Mouse (Mus musculus): ENCODE measurements at regions not wholly inside any gene's neighbourhood (a gene's known extent, or its start where the extent isn't known, plus 50 kb on each side); places are given as distances from the start of the nearest gene placed in this dataset.

- no peak for DNase-seq
These were observed 176.7 kb upstream of the Egln3 start for GRCm38 (mm10) chr12:54380322-54380721.

- DNase-seq = no peak
These were observed 174.9 kb upstream of the Egln3 start for GRCm38 (mm10) chr12:54378576-54378975.

GRCm38 (mm10) chr12:54374060-54374459 lies 170.4 kb upstream of the Egln3 start:
- DNase-seq = no peak

- DNase-seq = no peak
These were observed 165.6 kb upstream of the Egln3 start for GRCm38 (mm10) chr12:54369217-54369616.

GRCm38 (mm10) chr12:54364381-54365095 lies 160.9 kb upstream of the Egln3 start:
- no peak for DNase-seq

GRCm38 (mm10) chr12:54361762-54362161 lies 158.1 kb upstream of the Egln3 start:
- no peak for DNase-seq

- DNase-seq = no peak
These were observed 150.5 kb upstream of the Egln3 start for GRCm38 (mm10) chr12:54354187-54354586.

GRCm38 (mm10) chr12:54353694-54354093 lies 150.0 kb upstream of the Egln3 start:
- DNase-seq = no peak

GRCm38 (mm10) chr12:54352963-54353606 lies 149.4 kb upstream of the Egln3 start:
- peak; percentile 40 for DNase-seq

GRCm38 (mm10) chr12:54350293-54350692 lies 146.6 kb upstream of the Egln3 start:
- DNase-seq = peak; percentile 14

GRCm38 (mm10) chr12:54349403-54349802 lies 145.7 kb upstream of the Egln3 start:
- DNase-seq = no peak

GRCm38 (mm10) chr12:54343493-54343892 lies 139.8 kb upstream of the Egln3 start:
- DNase-seq = no peak

GRCm38 (mm10) chr12:54335509-54335908 lies 131.8 kb upstream of the Egln3 start:
- DNase-seq = no peak

GRCm38 (mm10) chr12:54334491-54335132 lies 131.0 kb upstream of the Egln3 start:
- peak; percentile 25 for DNase-seq

- no peak for DNase-seq
These were observed 130.1 kb upstream of the Egln3 start for GRCm38 (mm10) chr12:54333632-54334321.

GRCm38 (mm10) chr12:54327483-54327882 lies 123.8 kb upstream of the Egln3 start:
- no peak for DNase-seq

GRCm38 (mm10) chr12:54326571-54326970 lies 122.9 kb upstream of the Egln3 start:
- DNase-seq = no peak

GRCm38 (mm10) chr12:54320533-54320932 lies 116.9 kb upstream of the Egln3 start:
- DNase-seq = no peak

GRCm38 (mm10) chr12:54316980-54317471 lies 113.4 kb upstream of the Egln3 start:
- DNase-seq = peak; percentile 10

GRCm38 (mm10) chr12:54316066-54316567 lies 112.5 kb upstream of the Egln3 start:
- DNase-seq = no peak

GRCm38 (mm10) chr12:54314153-54314552 lies 110.5 kb upstream of the Egln3 start:
- DNase-seq = no peak

- DNase-seq = peak; percentile 21
These were observed 109.7 kb upstream of the Egln3 start for GRCm38 (mm10) chr12:54313211-54313845.

All from lung, postnatal 10 days (tissue).